Mouse (Mus musculus): Measurements from ENCODE around the gene Ccdc42.

GRCm38 (mm10) chr11:68631611-68632316, 44.9 kb downstream of the Ccdc42 start:
- TF ChIP-seq CTCF (conservative IDR thresholded peaks at IDR 0.05; ENCODE audit: low read length) = no peak
- TF ChIP-seq POU5F1 (IDR thresholded peaks at IDR 0.05; ENCODE audit: borderline replicate concordance, low read length) = no peak

All from E14TG2a.4 (cell line).